Mouse (Mus musculus) urinary bladder, adult 18-20 months (tissue): ENCODE results near the gene Gm49355.
"Not testable (repeated sequence)": the region's sequence is repeated elsewhere in the genome, so short reads cannot be mapped to it uniquely, and the experiment has no call there.

ENCODE experiments used
- DNase-seq, 2 experiments: peaks; one replicate each; pipeline ENCODE4 v3.0.0; 2022; ENCODE audit warnings: low spot score in 2 of 2, mixed read lengths in 2 of 2

The Gm49355 gene

DNA sequence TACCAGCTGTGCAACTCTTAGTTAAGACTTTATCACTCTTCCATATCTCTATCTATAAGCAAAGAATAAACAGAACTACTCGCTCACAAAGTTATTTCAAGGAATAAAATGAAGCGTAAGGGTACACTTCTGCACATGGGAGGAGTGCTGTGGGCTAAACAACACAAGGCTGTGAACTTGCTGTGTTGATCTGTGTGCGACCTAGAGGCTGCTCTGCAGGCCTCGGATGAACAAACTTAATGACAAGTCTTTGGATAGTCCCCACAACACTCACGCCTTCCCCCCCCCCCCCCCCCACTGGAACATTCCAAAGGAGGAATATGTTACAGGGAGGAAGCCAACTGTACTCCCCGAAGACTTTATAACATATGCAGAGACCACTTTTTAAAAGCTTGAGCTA, at the start of gene Gm49355:
Gm49355 (plus strand) TSS at position 336 of the 400 bp plus-strand sequence.
- no peak for DNase-seq

- no peak for DNase-seq
Measured at GRCm38 (mm10) chr14:12243726-12244125, 40.0 kb upstream of the Gm49355 start.

DNA sequence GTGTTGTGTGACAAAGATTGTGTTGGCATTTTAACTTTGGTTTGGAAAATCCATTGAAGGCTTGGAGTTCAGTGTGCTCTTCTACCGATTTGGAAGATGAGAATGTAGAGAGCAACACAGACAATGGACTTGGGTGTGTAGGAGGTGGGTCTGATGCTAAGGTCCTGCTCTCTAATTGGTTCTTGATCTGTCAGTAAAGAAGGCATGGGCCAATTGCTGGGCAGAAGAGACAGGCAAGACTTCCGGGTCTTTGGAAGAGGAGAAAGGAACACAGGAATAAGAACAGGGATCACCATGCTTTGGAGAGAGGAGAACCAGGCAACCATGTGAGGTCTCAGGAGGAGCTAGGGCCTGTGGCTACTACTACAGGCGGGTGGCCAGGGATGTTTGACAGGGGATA, 7.7 kb upstream of the Gm49355 start:
- DNase-seq = no peak

DNA sequence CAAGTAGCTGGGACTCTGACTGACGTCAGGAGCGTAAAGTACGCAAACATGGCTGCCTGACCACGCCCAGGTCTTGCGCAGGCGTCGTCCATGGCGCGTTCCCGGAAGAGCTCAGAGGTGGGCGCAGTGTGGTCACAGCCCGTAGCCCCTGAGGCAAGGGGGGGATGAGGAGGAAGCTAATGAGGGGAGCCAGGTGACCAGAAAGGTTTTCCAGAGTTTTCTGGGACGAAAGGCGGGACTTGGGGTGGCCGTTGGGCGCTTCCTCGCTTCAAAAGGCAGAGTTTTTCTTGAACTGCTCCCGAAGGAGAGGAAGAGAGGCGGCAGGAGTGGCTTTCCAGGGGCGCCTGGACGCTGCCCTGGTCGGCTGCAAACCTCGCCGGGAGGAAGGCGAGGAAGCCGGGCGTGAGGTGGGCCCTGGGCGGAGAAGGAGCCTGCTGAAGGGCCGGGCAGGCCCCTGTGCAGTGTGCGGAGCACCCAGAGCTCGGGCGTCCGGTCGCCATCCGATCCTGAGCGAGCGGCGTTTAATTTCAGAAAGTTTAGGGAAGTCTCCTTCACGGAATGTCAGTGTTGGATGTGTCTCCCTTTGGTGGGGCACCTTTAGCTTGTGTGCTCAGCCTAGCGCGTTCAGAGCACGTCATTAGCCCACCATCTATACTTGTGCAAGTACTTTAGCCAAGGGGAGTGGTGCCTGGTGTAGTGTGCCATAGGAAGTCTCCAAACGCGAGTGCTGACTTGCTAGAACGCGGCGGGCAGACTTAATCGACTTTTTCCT, 551 bp downstream of the Gm49355 start, which contains the start of gene 3830406C13Rik:
3830406C13Rik (plus strand) TSS at position 33 of the 772 bp plus-strand sequence.
- peak; percentile 66 to 80 for DNase-seq

- DNase-seq = not testable (repeated sequence)
Measured at GRCm38 (mm10) chr14:12289747-12290146, 6.0 kb downstream of the Gm49355 start.

- DNase-seq = no peak
Measured at GRCm38 (mm10) chr14:12296391-12296790, 12.6 kb downstream of the Gm49355 start.

DNA sequence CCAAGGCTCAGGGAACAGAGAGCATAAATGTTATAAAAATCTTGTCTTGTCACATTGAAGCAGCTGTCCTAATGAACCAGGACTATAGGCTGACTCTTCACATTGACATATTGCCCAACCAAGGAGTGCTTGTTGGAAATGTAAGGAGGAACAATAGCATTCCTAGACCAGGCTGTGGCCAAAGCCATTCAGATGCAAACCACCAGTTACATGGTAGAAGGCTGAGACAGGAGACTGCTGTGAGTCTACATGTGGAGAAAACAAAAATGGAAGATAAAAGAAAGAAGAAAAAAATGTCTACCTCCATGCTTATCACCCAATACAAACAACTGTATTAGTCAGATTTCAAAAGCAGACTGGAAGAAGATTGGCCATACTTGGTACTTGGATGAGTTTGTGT, 15.4 kb downstream of the Gm49355 start:
- DNase-seq = no peak

- DNase-seq = no peak
Measured at GRCm38 (mm10) chr14:12299654-12300053, 15.9 kb downstream of the Gm49355 start.

GRCm38 (mm10) chr14:12300275-12300674, 16.5 kb downstream of the Gm49355 start:
- no peak for DNase-seq

GRCm38 (mm10) chr14:12300677-12301076, 16.9 kb downstream of the Gm49355 start:
- no peak for DNase-seq

DNA sequence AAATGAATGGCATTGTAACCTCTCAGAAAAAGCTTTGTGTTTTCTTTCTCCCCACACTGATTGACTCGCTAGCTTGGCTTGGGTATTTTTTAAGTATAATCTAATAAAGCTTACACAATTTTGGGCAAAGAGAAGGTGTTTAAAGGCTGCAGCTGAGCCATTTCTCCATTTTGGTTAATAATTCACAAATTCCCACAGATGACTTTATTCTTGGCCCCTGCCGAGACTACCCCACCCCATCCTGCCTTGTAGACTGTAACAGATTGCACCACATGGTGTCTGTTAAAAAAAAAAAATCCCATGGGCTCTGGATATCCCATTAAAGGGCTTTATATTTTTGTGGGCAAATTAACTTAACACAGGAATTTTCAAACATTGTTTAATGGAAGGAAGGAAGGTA, 19.3 kb downstream of the Gm49355 start:
- DNase-seq = no peak

- DNase-seq = no peak
Measured at GRCm38 (mm10) chr14:12333622-12334021, 49.8 kb downstream of the Gm49355 start.

DNA sequence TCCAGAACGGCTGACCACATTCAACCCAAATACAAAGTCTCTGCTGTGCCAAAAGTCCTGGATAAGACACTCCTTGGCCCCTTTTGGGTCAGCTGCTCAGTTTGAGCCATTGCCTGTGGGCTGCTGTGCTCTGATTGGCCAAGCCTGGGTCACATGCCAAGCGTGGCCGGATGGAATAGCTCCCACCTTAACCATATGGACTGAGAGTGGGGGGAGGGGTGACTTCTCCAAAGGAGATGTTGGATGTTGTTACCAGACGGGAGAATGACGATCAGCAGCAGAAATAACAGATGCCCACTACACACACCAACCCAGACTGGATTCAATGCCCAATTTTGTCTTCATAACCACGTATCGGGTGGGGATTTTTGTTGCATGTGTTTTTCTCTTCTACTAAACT, 51.1 kb downstream of the Gm49355 start:
- DNase-seq = no peak

GRCm38 (mm10) chr14:12337421-12337997, 53.7 kb downstream of the Gm49355 start:
- DNase-seq = no peak

DNA sequence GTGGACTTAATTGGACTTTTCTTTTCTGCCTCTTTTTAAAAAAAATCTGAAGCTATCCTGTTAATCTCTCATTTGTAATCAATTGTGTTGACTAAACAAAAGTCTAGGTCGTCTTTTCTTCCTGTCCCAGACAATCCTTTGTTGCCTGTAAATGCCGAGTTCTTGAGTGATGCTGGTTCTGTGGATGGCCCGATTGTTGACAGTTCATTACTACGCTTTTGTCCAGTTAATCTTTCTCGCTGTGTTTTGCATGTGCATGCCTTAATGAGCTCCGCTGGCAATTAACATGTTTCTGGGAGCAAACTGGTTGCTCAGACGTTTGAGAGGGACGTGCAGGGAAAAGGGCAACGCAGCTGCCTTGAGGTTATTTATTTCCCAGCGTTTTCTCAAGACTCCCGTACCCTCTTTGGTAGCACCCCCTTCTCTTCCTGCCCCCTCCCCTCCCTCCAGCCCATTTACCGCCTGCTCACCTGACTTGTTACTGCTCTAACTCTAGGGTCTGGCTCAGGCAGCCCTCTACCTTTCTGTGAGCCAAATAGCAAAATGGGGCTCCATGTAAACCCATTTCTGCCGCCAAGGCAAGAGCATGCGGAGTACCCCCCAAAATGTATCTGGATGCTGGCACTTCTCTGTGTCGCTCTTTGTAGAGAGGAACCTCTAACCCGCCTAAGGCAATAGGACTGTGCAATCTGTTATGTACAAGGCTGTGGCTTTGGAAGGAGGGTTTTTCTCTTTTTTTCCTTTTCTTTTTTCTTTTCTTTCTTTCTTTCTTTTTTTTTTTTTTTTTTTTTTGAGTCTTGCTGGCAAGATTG, 54.4 kb downstream of the Gm49355 start:
- no peak for DNase-seq

- no peak for DNase-seq
Measured at GRCm38 (mm10) chr14:12338811-12339565, 55.2 kb downstream of the Gm49355 start.

DNA sequence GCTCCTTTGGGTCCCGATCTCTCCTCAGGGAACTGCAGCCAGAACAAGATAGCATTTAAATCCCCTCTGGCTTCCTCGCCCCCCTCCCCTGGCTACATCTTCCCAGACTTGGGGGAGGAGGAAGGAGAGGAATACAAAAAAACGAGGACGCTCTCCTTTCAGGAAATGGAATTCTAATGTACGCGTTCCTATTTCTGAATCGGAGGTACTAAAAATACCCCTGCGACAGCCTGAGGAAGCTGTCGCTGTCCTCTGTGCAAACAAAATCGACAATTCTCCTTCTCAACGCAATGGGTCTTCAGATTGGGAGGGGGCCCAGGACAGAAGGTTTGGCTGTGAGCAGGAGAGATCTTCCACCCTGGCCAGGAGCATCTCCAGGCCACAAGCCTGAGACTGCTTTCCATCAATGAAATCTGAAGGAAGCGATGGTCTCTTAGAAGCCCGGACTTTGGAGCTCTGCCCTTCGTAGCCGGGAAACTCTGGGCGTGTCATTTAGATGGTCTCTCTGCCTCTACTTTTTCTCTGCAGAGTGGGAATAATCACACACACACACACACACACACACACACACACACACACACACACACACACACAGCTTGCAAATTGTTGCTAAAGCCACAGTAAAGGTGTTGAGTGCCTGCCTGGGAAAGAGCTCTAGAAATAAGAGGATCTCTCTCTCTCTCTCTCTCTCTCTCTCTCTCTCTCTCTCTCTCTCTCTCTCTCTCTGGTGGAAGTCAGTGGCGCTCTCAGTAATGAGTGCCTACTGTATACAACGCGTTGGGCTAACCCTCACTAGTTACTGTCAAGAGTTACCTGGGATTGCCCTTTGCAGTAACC, 56.7 kb downstream of the Gm49355 start:
- DNase-seq = no peak

GRCm38 (mm10) chr14:12341075-12341788, 57.5 kb downstream of the Gm49355 start:
- DNase-seq = no peak

- no peak for DNase-seq
Measured at GRCm38 (mm10) chr14:12341789-12342457, 58.1 kb downstream of the Gm49355 start.
